Mouse (Mus musculus): ENCODE measurements around the gene Serpina3a. TPM values are rescaled to one million over a fixed set of nuclear protein-coding genes. Genes with fewer than 3 reads are reported as not detected.

Gene Serpina3a
- polyA plus RNA-seq, 1 experiment from 2014 or later, result not detected

DNA sequence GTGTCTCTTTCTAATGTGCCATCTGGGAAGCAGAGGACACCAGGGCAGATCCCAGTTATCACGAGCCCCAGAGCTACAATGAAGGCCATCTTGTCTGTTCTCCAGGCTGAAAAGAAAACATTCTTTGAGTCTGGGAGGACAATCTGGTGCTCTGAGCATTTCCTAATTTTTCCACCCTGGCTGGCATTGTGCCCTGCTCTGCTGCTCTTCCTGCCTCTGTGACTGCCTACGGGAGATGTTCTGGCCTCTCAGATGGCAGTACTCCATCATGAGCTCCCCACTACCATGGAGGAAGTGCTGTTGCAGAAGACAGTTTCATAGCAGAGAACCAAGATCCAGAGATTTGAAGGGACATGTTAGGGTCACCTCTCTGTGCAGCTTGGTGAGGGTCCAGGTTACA, 39.5 kb downstream of the Serpina3a start:
- Histone ChIP-seq H3K4me2 (no peak overlapping the region), H3K36me3 (ENCODE audit: poor library complexity, severe bottlenecking) (no peaks in the 10 kb centered on the region), H3K9me3 (replicated peaks) (no peaks in the 10 kb centered on the region), H3K4me1 (no peaks in the 10 kb centered on the region), H3K9ac (no peak overlapping the region), H3K27ac (no peak overlapping the region), H3K4me3 (no peak overlapping the region), H3K27me3 (no peaks in the 10 kb centered on the region)
- 85% methylated on average over 2 of the region's 2 CpGs for WGBS
- no peak for ATAC-seq

DNA sequence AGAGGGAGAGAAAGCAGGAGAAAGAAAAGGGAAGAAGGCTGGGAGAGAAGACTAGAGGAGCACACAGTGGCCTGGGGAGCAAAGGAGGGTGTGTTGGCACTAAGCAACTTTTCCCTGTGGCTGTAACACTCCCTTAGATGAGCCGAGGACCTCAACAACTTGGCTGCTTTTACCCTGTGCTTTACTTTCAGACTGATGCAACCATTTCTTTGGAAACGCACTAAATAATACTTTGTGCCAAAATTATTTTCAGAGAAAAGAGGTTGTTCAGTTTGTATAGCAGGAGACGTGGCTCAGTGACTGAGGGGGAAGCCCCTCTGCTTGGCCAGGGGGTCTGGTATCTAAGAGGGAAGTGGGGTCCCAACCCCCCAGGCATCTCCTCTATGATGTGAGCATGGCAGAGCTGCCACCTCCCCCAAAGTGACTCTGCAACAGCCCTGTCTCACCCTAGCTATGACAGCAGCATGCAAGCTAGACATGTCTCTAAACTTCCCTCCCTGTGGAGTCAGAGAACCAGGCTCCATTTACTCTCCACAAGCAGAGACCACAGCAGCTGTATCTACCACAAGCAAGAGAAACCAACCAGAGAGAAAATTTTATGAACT, 40.6 kb downstream of the Serpina3a start:
- Histone ChIP-seq H3K27ac (no peak overlapping the region), H3K27me3 (no peaks in the 10 kb centered on the region), H3K4me1 (no peaks in the 10 kb centered on the region), H3K4me2 (no peak overlapping the region), H3K9me3 (replicated peaks) (no peaks in the 10 kb centered on the region), H3K36me3 (ENCODE audit: poor library complexity, severe bottlenecking) (no peaks in the 10 kb centered on the region), H3K4me3 (no peak overlapping the region), H3K9ac (no peak overlapping the region)
- ATAC-seq, result no peak
- 76% methylated on average over 3 of the region's 3 CpGs for WGBS

DNA sequence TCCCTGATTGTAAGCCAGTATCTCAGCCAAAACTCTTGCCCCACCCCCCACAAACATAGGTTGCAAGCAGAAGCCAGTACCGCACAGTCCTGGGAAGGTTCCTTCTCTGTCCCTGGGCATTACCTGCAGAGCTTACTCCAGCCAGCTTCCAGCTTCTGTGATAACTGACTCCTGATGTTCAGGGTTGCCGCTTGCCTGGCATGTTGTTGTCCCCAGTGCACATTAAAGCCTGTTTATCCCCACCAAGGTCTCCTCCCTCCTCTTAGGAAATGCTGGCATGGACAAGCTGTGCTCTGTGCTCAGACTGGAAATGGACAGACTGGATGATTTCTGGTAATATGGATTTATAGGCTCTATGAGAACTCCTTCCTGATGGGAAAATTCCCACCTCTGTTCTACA, 41.1 kb downstream of the Serpina3a start, which contains the start of gene Serpina3c:
Gene Serpina3c (minus strand): TSS at position 215 of the 400 bp plus-strand sequence.
- no peak within 1 kb of the TSS for H3K4me3 ChIP-seq
- 95% methylated on average over 2 of the region's 2 CpGs for WGBS
- H3K27me3 ChIP-seq, result no peaks in the 10 kb centered on the region
- no peak within 1 kb of the TSS for H3K4me2 ChIP-seq
- H3K9me3 ChIP-seq (replicated peaks), result no peaks in the 10 kb centered on the region
- no peak for ATAC-seq
- no peaks in the 10 kb centered on the region for H3K36me3 ChIP-seq (ENCODE audit: poor library complexity, severe bottlenecking)
- H3K4me1 ChIP-seq, result no peaks in the 10 kb centered on the region
- H3K27ac ChIP-seq, result no peak within 1 kb of the TSS
- H3K9ac ChIP-seq, result no peak within 1 kb of the TSS

Other genes starting within 250 kb of the Serpina3a start
- gene Serpina1a, start 249.2 kb upstream of the Serpina3a start, polyA plus RNA-seq (2015; fragmentation: Nextera tagmentation; extraction: Ambion mirVana), result 1.8 TPM in 1 of 2 replicates, not detected in the other
- gene Serpina1c, start 207.8 kb upstream of the Serpina3a start, polyA plus RNA-seq (2015; fragmentation: Nextera tagmentation; extraction: Ambion mirVana), result 1.3 TPM in 1 of 2 replicates, not detected in the other
- 1.00 TPM in 1 of 2 replicates, not detected in the other for gene Serpina1e, start 153.7 kb upstream of the Serpina3a start, polyA plus RNA-seq (2015; fragmentation: Nextera tagmentation; extraction: Ambion mirVana)
- gene Serpina11, start 122.8 kb upstream of the Serpina3a start, polyA plus RNA-seq (2015; fragmentation: Nextera tagmentation; extraction: Ambion mirVana), result not detected in 2 replicates
- not detected in 2 replicates for gene Serpina9, start 99.0 kb upstream of the Serpina3a start, polyA plus RNA-seq (2015; fragmentation: Nextera tagmentation; extraction: Ambion mirVana)
- not detected in 2 replicates for gene Serpina12, start 68.3 kb upstream of the Serpina3a start, polyA plus RNA-seq (2015; fragmentation: Nextera tagmentation; extraction: Ambion mirVana)
- gene Serpina5, start 11.6 kb upstream of the Serpina3a start, polyA plus RNA-seq (2015; fragmentation: Nextera tagmentation; extraction: Ambion mirVana), result not detected in 2 replicates
- gene Serpina3b, start 15.3 kb downstream of the Serpina3a start, polyA plus RNA-seq (2015; fragmentation: Nextera tagmentation; extraction: Ambion mirVana), result not detected in 2 replicates
- gene Serpina3c, start 41.1 kb downstream of the Serpina3a start, polyA plus RNA-seq (2015; fragmentation: Nextera tagmentation; extraction: Ambion mirVana), result not detected in 2 replicates
- gene Serpina3f, start 101.8 kb downstream of the Serpina3a start, polyA plus RNA-seq (2015; fragmentation: Nextera tagmentation; extraction: Ambion mirVana), result 0.19 TPM in 1 of 2 replicates, not detected in the other
- gene Serpina3g, start 123.5 kb downstream of the Serpina3a start, polyA plus RNA-seq (2015; fragmentation: Nextera tagmentation; extraction: Ambion mirVana), result 0.09 and 0.23 TPM in 2 replicates
- not detected in 2 replicates for gene Serpina3i, start 150.4 kb downstream of the Serpina3a start, polyA plus RNA-seq (2015; fragmentation: Nextera tagmentation; extraction: Ambion mirVana)
- gene Serpina3j, start 201.8 kb downstream of the Serpina3a start, polyA plus RNA-seq (2015; fragmentation: Nextera tagmentation; extraction: Ambion mirVana), result not detected in 2 replicates
- not detected in 2 replicates for gene Serpina3k, start 225.8 kb downstream of the Serpina3a start, polyA plus RNA-seq (2015; fragmentation: Nextera tagmentation; extraction: Ambion mirVana)
- gene Serpina3m, start 225.8 kb downstream of the Serpina3a start, polyA plus RNA-seq (2015; fragmentation: Nextera tagmentation; extraction: Ambion mirVana), result not detected in 2 replicates

Data from forebrain, embryonic 13.5 days (tissue).